Mouse (Mus musculus) T-cell, adult 2 months (primary cell): ENCODE results near the gene Gm10160.

Experiments used
- DNase-seq: peaks from one replicate; pipeline ENCODE4 v3.0.0; 2022; ENCODE audit warnings: low spot score

The Gm10160 gene

DNA sequence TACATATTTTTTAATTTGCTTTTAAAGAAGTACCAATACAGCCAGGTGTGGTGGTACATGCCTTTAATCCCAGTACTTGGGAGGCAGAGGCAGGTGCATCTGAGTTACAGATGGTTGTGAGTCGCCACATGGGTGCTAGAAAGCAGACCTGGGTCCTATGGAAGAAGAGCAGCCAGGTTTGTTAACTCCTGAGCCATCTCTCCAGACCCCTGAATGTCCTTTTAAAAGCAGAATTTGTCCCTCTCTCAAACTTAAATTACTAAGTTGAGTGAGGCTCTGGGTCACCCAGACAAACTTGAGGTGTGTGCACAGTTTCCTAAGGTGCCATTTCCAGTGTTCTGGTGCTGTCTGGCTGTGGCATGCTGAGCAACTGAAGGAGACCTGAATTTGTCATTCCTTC is at the start of gene Gm10160:
Gene Gm10160 (minus strand): TSS at position 101 of the 400 bp plus-strand sequence.
- no peak for DNase-seq

- DNase-seq = no peak
Measured at GRCm38 (mm10) chr7:81904926-81905325, 49.3 kb upstream of the Gm10160 start.

DNA sequence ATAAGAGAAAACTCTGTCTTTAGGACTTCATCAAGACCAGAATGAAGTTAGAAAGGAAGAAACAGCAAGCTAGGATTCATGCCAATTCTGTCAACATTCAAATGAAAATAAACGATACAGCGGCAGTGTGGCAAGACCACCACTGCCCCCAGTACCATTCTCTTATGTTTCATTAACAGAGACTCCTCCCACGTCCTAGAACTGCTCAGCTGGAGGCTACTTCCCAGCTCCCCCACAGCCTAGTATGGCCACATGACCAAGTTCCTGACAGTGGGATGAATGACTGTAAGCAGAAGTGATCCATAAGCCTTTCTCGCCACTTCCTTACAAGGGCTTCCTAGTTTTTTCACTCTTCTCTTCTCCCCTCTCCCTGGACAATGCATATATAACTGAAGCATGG is 48.5 kb upstream of the Gm10160 start:
- DNase-seq = no peak

GRCm38 (mm10) chr7:81899361-81899760 is 43.8 kb upstream of the Gm10160 start:
- DNase-seq = no peak

GRCm38 (mm10) chr7:81885128-81885527 is 29.5 kb upstream of the Gm10160 start:
- no peak for DNase-seq

- DNase-seq = no peak
Measured at GRCm38 (mm10) chr7:81881600-81881999, 26.0 kb upstream of the Gm10160 start.

DNA sequence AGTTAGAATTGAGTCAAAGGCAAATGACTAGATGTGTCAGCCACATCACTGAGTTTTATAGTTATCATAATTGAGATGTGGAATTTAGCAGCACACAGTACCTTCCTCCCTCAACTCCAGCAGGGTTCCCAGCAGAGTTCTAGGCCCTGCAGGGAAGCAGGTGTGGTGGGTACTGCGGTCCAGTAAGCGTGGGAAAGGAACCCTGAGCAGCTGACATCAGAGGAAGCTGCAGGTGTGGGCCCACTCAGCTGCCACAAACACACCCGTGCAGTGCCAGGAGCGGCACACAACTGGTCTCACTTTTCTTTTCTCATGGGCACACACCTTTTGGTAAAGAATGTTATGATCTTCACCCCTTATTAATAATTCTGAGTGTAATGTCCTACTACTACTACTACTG is 25.2 kb upstream of the Gm10160 start:
- no peak for DNase-seq

GRCm38 (mm10) chr7:81880286-81880685 is 24.7 kb upstream of the Gm10160 start:
- DNase-seq = no peak

- no peak for DNase-seq
Measured at GRCm38 (mm10) chr7:81875372-81875771, 19.8 kb upstream of the Gm10160 start.

DNA sequence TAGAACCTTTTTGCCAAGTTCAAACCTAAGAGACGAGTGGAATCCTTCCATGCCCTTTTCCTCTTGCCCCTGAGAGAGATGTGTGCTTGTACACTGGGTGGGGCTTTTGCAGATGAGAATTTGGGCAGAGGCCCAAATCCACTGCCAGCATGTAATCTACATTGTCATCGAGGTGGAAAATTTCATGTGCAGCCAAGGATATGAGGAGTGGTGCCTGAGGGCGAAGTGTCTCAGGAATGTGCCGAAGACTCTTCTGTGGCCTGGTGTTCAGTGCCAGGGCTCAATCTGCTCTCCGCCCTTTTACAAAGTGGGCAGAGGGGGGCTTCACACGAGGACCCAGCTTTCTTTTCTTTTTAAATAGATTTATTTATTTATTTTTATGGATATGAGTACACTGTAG is 19.0 kb upstream of the Gm10160 start:
- no peak for DNase-seq

- DNase-seq = no peak
Measured at GRCm38 (mm10) chr7:81873807-81874206, 18.2 kb upstream of the Gm10160 start.

GRCm38 (mm10) chr7:81872493-81873013 is 17.0 kb upstream of the Gm10160 start:
- no peak for DNase-seq

GRCm38 (mm10) chr7:81868158-81868557 is 12.6 kb upstream of the Gm10160 start:
- DNase-seq = peak; percentile 69

- no peak for DNase-seq
Measured at GRCm38 (mm10) chr7:81867231-81867930, 11.8 kb upstream of the Gm10160 start.

DNA sequence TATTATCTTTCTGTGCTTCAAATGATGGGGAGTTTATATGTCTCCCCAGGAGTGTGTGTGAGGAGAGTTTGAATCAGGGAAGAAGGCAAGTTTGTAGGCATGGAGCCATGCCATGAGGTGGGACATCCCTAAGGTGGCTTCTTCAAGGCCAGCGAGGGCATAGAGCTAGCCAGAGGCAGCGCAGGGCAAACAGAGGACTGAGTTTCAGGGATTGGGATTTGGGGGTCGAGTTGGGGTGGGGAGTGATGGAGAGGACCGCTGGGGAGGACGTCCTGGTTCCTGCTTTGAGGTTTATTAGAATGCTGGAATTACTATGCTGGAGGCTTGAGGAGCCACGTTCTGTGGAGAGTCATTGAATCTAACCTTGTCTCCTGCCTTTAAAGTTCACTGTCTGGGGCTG is 10.3 kb upstream of the Gm10160 start:
- no peak for DNase-seq

DNA sequence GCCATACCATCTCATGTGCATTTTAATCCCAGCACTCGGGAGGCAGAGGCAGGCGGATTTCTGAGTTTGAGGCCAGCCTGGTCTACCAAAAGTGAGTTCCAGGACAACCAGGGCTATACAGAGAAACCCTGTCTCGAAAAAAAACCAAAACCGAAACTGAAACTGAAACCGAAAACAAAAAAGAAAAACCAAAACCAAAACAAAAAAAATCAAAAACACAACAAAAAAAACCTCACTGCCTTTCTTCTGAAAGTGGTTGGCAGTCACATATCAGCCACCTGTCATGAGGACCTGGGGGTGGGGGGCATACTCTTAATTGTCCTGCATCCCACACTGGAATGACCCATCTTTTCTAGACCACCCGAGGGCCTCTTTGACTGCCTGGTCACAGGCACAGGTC is 9.0 kb upstream of the Gm10160 start:
- no peak for DNase-seq

GRCm38 (mm10) chr7:81862587-81863583 is 7.3 kb upstream of the Gm10160 start:
- peak; percentile 84 for DNase-seq

DNA sequence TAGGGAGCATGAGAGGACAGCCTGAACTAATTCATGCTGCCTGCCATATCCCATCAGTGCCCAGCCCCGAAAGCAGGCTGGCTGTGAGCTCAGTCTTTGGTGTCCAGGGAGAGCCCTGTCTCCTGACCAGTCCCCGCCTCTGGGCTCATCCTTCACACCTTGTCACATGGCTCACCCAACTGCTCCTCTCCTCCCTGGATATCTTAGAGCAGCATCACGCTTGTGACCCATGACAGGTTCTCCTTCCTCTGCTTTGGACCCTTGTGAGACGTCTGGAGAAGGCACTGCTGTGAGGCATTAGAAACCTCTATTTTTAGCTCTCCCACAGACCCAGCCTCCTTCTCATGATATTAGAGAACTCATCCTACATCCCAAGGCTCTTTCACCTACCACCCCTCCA is 6.3 kb upstream of the Gm10160 start:
- DNase-seq = no peak

- no peak for DNase-seq
Measured at GRCm38 (mm10) chr7:81861461-81861860, 5.9 kb upstream of the Gm10160 start.

GRCm38 (mm10) chr7:81860996-81861395 is 5.4 kb upstream of the Gm10160 start:
- no peak for DNase-seq

DNA sequence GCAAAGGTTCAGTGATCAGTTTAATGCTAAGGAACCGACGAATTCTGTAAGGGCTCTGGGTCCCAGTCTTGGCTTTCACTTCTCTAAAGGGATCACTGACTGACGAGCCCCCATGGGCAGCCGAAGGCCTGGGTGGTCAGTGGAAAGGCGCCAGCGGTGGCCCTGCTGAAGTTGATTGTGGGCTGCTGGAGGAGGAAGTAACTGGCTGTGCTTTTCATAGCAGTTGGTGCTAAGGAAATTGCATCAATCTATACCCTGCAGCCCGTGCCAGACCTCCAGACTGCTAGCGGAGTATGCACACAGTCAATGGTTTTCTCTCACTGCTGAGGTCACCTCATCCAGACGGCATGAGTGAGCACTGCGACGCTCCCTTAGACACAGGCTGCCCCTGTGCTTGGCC is 4.5 kb upstream of the Gm10160 start:
- no peak for DNase-seq

- peak; percentile 32 for DNase-seq
Measured at GRCm38 (mm10) chr7:81858968-81859721, 3.6 kb upstream of the Gm10160 start, which contains the start of gene Tm6sf1. TSS of gene Tm6sf1 (plus strand) at chr7:81859001.
